Mouse (Mus musculus) stomach, embryonic 14.5 days (tissue): ENCODE data around the gene Slc9a9. TPM values are rescaled to one million over a fixed set of nuclear protein-coding genes. Genes with fewer than 3 reads are reported as not detected.

Source experiments
- ATAC-seq: fragments of 200-750 bp; cut with Nextera tagmentation; 2 replicates; pipeline ENCODE4 v1.8.0; 2017; ENCODE audit warnings: low read depth, moderate TSS enrichment; ENCODE audit not compliant: insufficient number of reproducible peaks, insufficient read depth, low FRiP score
- H3K27ac ChIP-seq: fragments of 300-500 bp; sonication (generic); 2 replicates; pipeline ENCODE4 v1.5.1; 2014; ENCODE audit warnings: mild to moderate bottlenecking, low read length, moderate library complexity, mixed read lengths
- H3K27me3 ChIP-seq: fragments of 300-500 bp; sonication (generic); 2 replicates; pipeline ENCODE4 v1.6.1; 2014; ENCODE audit warnings: low read length, control low read depth, mixed read lengths; ENCODE audit not compliant: control insufficient read depth, insufficient read depth
- H3K36me3 ChIP-seq: fragments of 300-500 bp; sonication (generic); 2 replicates; pipeline ENCODE4 v1.6.1; 2014; ENCODE audit warnings: mild to moderate bottlenecking, control low read depth, low read length, moderate library complexity, mixed read lengths; ENCODE audit not compliant: control insufficient read depth, insufficient read depth
- H3K4me1 ChIP-seq: fragments of 300-500 bp; sonication (generic); 2 replicates; pipeline ENCODE4 v1.6.1; 2014; ENCODE audit warnings: low read length, control low read depth, mixed read lengths; ENCODE audit not compliant: control insufficient read depth, insufficient read depth
- H3K4me2 ChIP-seq: fragments of 300-500 bp; sonication (generic); replicated peaks from 2 replicates; pipeline ENCODE4 v1.6.1; 2014; ENCODE audit warnings: low read depth, low read length, control low read depth
- H3K4me3 ChIP-seq: fragments of 300-500 bp; sonication (generic); 2 replicates; pipeline ENCODE4 v1.5.1; 2014; ENCODE audit warnings: low read depth, low read length, control low read depth
- H3K9ac ChIP-seq: fragments of 300-500 bp; sonication (generic); replicated peaks from 2 replicates; pipeline ENCODE4 v1.6.1; 2014; ENCODE audit warnings: low read depth, mild to moderate bottlenecking, control low read depth, low read length, moderate library complexity, mixed read lengths
- H3K9me3 ChIP-seq: fragments of 300-500 bp; sonication (generic); 2 replicates; pipeline ENCODE4 v1.6.1; 2016; ENCODE audit warnings: low read depth, low read length, control low read depth; ENCODE audit not compliant: control insufficient read depth
- WGBS: fragments of 180-500 bp; shearing (Covaris S2); extraction: QIAGEN DNeasy Blood & Tissue Kit; methylation state at CpG from one replicate; pipeline ENCODE4 v1.1.7; 2014; 5-methylcytosine and 5-hydroxymethylcytosine counted together
- polyA plus RNA-seq: library from polyadenylated mRNA; unstranded; fragments of >200 nt; fragmentation: Nextera tagmentation; extraction: Ambion mirVana; gene quantifications from 2 replicates; pipeline ENCODE4 v1.2.1, GENCODE M21; 2014

Gene Slc9a9
- polyA plus RNA-seq, 1 experiment from 2014 or later, result 4.2 TPM

DNA sequence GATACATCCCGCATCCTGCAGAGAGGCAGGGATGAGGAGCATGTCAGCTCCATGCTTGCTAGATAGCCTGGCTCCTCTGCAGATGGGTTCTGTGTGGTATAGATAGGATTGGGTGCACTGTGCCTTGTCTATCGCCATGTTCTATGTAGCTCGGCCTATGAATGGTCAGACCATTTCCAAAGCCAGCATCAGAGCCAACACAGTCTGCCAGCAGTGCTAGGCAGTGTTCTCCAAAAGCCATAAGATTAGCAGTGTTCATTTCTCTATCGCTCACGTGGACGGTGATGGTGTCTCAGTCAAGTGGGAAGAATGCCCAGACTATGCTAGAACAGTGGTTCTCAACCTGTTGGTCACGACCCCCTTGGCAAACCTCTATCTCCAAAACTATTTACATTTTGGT, 512.6 kb downstream of the Slc9a9 start:
- Histone ChIP-seq H3K36me3 (no peaks in the 10 kb centered on the region), H3K27me3 (no peaks in the 10 kb centered on the region), H3K9ac (no peak overlapping the region), H3K4me2 (no peak overlapping the region), H3K4me3 (no peak overlapping the region), H3K4me1 (peaks cover 13% of the 10 kb centered on the region; the same call in 1 of the 2 replicates), H3K27ac (no peak overlapping the region), H3K9me3 (no peaks in the 10 kb centered on the region)
- WGBS, result 91% methylated on average over 7 of the region's 7 CpGs
- ATAC-seq, result no peak

DNA sequence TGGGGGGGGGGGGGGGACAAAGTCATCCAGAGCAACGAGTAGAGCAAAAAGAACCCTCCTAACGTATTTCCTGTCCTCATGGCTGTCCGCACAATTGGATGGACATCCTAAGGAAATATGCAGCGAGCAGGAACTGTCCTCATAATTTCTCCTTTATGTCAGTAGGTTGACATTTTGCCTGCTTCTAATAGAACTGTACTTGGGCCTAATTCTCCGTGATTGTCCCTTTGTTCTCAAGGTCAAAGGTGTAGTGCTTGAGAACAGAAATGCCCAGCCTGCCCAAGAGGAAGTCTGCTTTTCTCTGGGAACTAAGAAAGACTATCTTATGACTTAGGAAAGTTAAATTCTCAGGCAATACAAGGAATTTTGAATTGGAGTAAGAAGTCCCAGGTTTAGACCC, 514.7 kb downstream of the Slc9a9 start:
- ATAC-seq, result no peak
- Histone ChIP-seq H3K4me1 (peaks cover 23% of the 10 kb centered on the region), H3K9me3 (no peaks in the 10 kb centered on the region), H3K27ac (no peak overlapping the region), H3K27me3 (no peaks in the 10 kb centered on the region), H3K4me2 (no peak overlapping the region), H3K9ac (no peak overlapping the region), H3K4me3 (no peak overlapping the region), H3K36me3 (no peaks in the 10 kb centered on the region)
- 69% methylated on average over 5 of the region's 5 CpGs for WGBS

DNA sequence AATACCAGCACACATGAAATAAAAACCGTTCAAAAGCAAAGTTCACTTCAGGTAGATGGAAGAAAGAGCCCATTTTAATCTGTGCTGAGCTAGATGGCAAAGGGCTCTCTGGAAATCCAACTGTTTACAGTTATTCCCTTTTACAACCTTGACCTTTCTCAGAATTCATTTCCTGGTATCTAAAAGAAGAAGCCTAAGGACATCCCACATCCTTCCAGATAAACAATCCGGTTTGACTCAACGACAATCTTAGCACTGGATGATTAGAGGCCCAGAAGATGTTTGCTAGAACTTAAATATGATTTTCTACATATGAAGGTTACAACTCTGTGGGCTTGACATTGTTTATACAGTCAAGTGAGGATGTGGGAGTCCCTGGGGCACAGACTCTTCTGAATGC, 516.1 kb downstream of the Slc9a9 start:
- WGBS, result 61% methylated on average over 3 of the region's 3 CpGs
- no peaks in the 10 kb centered on the region for H3K9me3 ChIP-seq
- H3K36me3 ChIP-seq, result no peaks in the 10 kb centered on the region
- H3K27me3 ChIP-seq, result no peaks in the 10 kb centered on the region
- no peak overlapping the region for H3K4me2 ChIP-seq
- ATAC-seq, result no peak
- H3K4me1 ChIP-seq, result peaks cover 23% of the 10 kb centered on the region
- H3K27ac ChIP-seq, result no peak overlapping the region; the same call in 1 of the 2 replicates
- no peak overlapping the region for H3K9ac ChIP-seq
- no peak overlapping the region for H3K4me3 ChIP-seq

DNA sequence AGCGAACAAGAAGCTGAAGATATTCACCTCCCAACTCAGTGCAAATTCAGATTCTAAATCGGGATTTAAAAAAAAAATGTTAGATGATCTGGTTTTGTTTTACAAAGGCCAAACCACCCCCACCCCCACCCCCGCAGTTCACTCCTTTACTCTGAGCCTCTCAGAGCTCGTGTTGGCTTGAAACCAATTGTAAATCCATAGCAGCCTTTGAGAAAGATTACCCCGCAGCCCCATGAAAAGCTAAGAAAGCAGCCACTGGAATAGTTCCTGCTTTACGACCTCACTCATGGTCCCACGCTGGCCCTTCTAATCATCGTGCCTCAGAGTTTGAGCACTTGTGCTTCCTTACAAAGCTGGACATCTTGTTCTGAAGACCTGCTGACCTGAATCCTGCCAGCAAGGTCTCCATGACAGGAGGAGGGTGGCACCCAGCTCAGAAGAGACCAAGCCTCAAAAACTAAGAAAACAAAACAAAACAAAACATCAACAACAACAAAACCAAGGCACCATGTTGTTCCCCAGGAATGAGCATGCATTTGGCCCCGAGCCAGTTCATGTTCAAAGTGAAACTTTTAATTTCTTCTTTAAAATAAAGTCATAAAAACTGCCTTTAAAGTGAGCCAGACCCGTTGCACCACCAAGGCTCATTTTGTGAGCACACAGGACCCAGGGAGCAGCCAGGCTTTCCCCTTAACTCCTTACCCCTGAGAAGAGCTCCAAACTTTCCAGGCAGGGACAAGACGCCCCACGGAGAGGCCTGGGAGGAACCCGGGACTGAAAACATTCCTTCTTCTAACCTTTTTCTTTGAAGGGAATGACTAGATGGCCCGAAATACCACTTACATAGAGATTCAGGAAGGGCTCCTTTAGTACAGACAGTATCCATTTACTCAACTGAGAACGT, 516.9 kb downstream of the Slc9a9 start:
- 49% methylated on average over 15 of the region's 15 CpGs for WGBS
- Histone ChIP-seq H3K4me2 (no peak overlapping the region), H3K9ac (no peak overlapping the region), H3K27ac (peak overlapping the region; percentile 58; the same call in 1 of the 2 replicates), H3K9me3 (no peaks in the 10 kb centered on the region), H3K4me1 (peaks cover 21% of the 10 kb centered on the region), H3K4me3 (no peak overlapping the region), H3K36me3 (no peaks in the 10 kb centered on the region), H3K27me3 (no peaks in the 10 kb centered on the region)
- ATAC-seq, result peak; percentile 21; the same call in 1 of the 2 replicates

DNA sequence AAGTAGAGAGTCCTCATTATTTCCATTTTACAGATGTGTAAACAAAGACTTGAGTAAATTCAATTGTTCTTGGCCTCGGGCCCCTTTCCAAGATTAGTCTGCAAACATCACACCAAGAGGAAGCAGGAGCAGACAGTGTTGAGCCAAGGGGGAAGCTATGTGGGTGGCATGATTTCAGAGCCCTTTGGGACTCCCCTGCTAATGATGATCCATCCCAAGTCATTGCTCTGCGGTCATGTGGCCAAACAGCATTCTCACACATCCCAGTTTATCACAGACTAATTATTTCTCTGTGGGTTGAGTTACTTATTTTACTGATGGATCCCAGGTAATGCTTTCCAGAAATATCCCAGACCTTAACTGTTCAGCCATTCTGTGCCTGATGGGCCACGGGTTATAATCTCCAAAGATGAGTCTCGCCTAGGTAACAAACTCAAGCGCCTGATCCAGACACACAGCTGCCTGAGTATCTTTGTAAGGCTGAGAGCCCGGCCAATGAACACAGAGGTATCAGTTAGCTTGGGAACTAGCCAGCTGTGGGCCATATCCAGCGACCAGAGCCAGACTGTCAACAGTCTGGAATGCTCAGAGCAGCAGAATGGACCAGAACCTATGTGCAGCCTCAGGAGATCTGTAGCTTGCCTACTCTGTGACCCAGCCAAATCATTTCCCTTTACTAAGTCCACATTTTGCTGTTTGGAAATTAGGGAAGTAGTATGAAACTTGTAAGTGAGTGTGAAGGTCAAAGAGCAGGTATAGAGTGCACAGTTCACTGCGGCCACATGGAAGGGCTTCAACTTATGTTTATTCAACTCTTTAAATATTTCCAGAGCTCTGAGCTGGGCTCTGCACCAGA, 518.9 kb downstream of the Slc9a9 start:
- no peaks in the 10 kb centered on the region for H3K27me3 ChIP-seq
- peaks cover 27% of the 10 kb centered on the region for H3K4me1 ChIP-seq
- H3K36me3 ChIP-seq, result no peaks in the 10 kb centered on the region
- no peak overlapping the region for H3K4me2 ChIP-seq
- H3K9me3 ChIP-seq, result no peaks in the 10 kb centered on the region
- peak overlapping the region; percentile 48; the same call in 1 of the 2 replicates for H3K27ac ChIP-seq
- no peak overlapping the region for H3K4me3 ChIP-seq
- peak; percentile 33; the same call in 1 of the 2 replicates for ATAC-seq
- no peak overlapping the region for H3K9ac ChIP-seq
- 52% methylated on average over 8 of the region's 8 CpGs for WGBS

DNA sequence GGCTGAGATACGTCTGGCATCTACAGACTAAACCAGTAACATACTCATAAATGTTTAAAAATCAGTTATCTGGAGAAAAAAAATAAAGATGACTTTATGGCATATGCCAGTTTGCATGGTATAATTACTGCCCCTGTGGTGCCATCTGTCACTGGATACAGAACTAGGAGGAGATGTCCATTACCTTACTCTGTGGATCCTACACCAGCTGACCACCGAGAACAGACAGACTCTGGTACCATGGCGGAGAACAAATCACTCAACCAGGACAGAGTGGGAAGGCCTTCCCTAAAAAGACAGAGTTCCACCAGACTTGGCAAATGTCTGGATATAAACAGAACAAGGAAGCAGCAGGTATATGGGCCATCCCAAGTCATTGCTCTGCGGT, 519.5 kb downstream of the Slc9a9 start:
- H3K9me3 ChIP-seq, result no peaks in the 10 kb centered on the region
- peaks cover 30% of the 10 kb centered on the region for H3K4me1 ChIP-seq
- ATAC-seq, result no peak
- H3K36me3 ChIP-seq, result no peaks in the 10 kb centered on the region
- H3K4me3 ChIP-seq, result no peak overlapping the region
- no peak overlapping the region for H3K27ac ChIP-seq
- WGBS, result 73% methylated on average over 4 of the region's 4 CpGs
- H3K27me3 ChIP-seq, result no peaks in the 10 kb centered on the region
- no peak overlapping the region for H3K9ac ChIP-seq
- no peak overlapping the region for H3K4me2 ChIP-seq

DNA sequence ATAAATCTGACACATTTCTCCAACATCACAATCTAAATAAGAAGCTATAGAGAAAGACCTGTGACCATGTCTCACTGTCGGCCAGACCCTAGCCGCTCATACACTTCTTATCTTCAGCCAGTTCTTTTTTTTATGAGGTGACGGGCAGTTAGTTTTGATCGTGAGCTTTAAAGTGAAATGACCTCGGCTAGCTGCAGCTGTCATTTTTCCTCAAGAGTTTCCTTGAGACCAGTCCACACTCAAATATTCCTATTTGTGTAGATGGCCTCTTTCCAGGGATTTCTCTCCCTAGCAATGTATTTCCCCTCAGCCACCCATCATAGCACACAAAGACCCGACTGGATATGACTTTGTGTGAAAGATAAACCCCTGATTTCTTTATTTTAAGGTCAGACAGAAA, 521.7 kb downstream of the Slc9a9 start:
- Histone ChIP-seq H3K4me2 (no peak overlapping the region), H3K27me3 (no peaks in the 10 kb centered on the region), H3K4me3 (no peak overlapping the region), H3K9ac (no peak overlapping the region), H3K4me1 (peaks cover 29% of the 10 kb centered on the region), H3K9me3 (no peaks in the 10 kb centered on the region), H3K36me3 (no peaks in the 10 kb centered on the region), H3K27ac (no peak overlapping the region)
- WGBS, result 63% methylated on average over 6 of the region's 6 CpGs
- ATAC-seq, result no peak

DNA sequence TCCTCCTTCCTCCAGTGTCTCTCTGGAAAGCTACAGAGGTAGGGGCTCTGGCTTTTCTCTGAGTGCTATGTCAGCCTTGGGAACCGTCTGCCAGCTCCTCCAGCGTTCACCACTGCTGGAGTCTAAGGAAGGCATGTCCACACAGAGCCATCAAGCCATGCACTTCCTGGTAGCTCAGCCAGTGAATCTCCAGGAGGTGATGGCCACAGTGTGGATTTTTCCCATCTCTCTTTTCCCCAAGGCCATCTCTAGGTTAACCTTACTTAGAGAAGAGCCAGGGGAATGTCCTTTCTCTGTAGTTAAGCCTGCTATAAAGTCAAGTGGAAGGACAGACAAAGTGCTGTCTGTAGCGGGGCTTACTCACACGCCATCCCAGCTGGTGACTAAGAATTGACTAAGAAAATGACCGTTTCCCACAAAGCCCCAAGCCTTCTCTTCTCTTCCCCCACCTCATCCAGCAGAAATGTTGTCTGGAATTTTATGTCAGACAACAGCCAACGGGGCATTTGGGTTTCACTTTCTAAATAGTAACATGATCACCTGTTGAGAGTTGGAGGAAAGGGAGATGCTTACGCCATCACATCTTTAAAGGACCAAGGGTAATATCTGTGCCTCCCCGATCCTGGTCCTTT, 523.3 kb downstream of the Slc9a9 start:
- Histone ChIP-seq H3K4me1 (peaks cover 18% of the 10 kb centered on the region), H3K27ac (no peak overlapping the region; the same call in 1 of the 2 replicates)

More for the DNA sequence above, 523.3 kb downstream of the Slc9a9 start:
- ATAC-seq, result no peak
- Histone ChIP-seq H3K4me3 (no peak overlapping the region), H3K9me3 (no peaks in the 10 kb centered on the region), H3K27me3 (no peaks in the 10 kb centered on the region), H3K4me2 (no peak overlapping the region), H3K9ac (no peak overlapping the region), H3K36me3 (no peaks in the 10 kb centered on the region)
- 67% methylated on average over 8 of the region's 8 CpGs for WGBS
